Mouse (Mus musculus) thymus, adult 18-20 months (tissue): Measurements from ENCODE around the gene Acsbg2.

ENCODE experiments used
- DNase-seq, 2 experiments: peaks; one replicate each; pipeline ENCODE4 v3.0.0; 2022; ENCODE audit warnings: mixed read lengths in 2 of 2

The Acsbg2 gene

GRCm38 (mm10) chr17:56870287-56870953 is 3.8 kb downstream of the Acsbg2 start:
- DNase-seq: no peak

- no peak for DNase-seq
Measured at GRCm38 (mm10) chr17:56869481-56869977, 4.7 kb downstream of the Acsbg2 start.

- no peak for DNase-seq
Measured at GRCm38 (mm10) chr17:56866071-56866470, 8.2 kb downstream of the Acsbg2 start.

DNA sequence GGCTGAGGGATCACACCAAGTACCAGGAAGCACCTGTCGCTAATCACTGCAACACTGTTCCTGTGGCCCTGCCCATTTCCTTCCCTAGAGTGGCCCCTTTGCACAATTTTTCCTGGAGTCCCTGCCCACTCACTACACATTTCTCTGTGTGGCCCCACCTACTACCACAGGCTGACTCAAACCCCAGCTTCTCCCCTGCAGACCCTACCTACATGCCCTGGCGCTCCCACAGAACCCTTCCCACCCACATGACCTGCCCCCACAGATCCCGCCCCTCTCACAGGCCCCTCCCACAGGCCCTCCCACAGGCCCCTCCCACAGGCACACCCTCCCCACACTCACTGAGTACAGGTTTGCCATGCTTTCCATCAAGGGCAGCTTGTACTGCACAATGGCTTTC is 13.1 kb downstream of the Acsbg2 start:
- DNase-seq: no peak

DNA sequence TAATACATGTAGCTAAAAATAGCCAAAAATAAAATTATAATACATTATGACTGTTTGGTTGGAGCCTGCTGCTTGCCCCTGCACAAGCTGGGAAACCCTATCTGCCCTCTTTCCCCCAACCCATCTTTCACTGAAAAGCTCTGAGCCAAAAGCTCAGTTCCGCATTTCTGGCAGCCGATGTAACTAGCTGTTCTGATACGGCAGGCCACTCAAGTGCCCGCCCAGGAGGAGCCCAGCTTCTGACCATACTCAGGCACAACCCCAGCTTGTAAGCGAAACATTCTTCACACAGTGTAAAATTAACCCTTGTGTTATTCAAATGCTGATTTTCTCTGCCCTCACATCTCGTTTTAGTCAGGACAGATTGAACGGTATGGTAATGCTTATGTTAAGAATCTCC is 15.3 kb downstream of the Acsbg2 start:
- DNase-seq: no peak

DNA sequence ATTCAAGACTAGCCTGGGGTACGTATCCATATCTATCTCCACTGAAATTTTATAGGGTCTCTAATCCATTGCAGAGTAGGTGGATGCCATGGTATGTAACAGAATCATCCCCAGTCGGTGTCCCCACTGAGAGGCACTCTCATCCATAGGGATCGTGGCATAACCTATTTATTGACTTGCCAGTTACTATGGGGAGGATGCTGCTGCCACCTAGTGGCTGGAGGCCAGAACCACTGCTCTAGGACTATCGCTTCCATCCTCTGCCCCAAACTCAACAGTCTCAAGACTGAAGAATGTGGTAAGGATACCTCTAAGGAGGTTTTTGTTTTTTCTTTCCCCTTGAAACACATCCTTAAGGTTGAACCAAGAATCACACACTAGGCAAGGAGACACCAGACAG is 16.0 kb downstream of the Acsbg2 start:
- DNase-seq: peak; percentile 25 to 28

DNA sequence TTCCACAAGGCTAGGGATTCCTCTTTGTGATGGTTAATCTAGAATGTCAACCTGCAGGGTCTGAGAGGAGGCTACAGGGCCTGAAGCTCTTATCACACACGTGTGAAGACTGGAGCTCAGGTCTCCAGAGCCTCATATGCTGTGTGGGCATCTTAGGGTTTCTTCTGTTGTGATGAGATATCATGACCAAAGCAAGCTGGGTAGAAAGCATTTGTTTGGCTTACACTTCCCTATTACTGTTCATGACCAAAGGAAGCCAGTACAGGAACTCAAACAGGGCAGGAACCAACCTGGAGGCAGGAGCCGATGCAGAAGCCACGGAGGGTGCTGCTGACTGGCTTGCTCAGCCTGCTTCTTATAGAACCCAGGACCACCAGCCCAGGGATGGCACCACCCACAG is 18.8 kb downstream of the Acsbg2 start:
- no peak for DNase-seq

DNA sequence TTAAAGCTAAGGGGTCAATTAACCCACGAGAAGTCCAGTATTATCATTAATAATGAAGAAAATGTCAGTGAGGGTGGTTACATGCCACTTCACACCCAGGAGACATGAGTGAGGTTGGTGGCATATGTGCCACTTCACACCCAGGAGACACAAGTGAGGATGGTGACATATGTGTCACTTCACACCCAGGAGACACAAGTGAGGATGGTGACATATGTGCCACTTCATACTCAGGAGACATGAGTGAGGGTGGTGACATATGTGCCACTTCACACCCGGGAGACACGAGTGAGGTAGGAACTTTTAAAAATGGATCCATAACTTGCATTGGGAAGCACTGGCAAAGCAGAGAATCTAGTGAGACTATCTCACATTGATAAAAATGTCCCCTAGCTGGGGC is 23.1 kb downstream of the Acsbg2 start:
- DNase-seq: no peak

GRCm38 (mm10) chr17:56849710-56850109 is 24.5 kb downstream of the Acsbg2 start:
- no peak for DNase-seq

- no peak for DNase-seq
Measured at GRCm38 (mm10) chr17:56848785-56849184, 25.5 kb downstream of the Acsbg2 start.

DNA sequence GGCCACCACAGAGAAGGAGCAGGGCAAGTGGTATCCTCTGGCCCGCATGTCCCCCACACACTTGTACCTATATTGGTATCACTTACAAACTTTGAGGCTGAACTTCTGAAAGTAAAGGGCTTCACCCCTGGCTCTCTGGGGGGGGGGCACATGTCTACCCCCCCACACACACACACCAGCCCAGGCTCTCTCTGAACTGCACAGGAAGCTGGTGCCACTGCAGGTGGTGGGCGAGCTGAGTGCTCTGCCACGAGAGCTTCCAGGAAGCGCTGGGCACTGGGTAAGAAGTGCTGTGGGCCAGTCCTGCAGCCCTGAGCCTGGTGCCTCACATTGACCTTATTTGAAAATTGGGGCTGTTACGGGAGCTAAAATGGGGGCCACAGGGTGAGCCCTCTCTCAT is 30.6 kb downstream of the Acsbg2 start:
- peak; percentile 42 to 67 for DNase-seq

- DNase-seq: no peak
Measured at GRCm38 (mm10) chr17:56842173-56842572, 32.1 kb downstream of the Acsbg2 start.

DNA sequence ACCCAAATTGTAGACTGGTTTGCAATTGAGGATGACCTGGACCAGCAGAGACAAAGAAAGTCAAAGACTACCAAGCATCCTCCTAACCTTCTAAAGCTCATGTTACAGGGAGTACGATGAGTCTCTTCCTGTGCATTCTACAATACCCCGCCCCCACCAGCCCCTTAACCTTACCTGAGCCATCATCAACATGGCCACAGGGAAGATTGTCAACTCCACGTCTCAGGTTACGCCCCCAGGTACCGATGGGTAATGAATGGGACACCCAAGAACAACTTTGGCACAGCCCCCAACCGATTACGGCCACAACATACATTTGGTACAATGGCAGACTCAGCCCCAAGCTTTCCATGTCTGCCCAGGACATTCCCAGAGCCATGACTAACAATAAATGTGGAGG is 33.7 kb downstream of the Acsbg2 start:
- DNase-seq: no peak

DNA sequence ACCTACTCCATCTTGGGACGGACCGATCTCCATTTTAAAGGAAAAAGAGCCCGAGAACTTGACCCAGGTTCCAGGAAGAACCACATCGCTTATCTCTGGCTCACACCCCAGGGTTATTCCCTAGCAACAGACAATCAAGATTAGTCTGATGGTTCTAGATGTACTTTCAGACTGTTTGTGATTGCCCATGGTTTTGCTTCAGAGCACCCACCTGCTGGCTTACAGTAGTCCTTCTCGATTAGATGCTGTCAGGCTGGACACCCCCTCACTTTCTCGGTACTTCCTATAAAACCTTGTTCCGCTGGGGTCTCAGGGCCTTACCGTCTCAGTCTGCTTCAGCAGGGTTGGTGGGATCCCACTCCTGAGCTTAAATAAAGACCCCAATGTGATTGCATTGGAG is 37.9 kb downstream of the Acsbg2 start:
- DNase-seq: no peak

DNA sequence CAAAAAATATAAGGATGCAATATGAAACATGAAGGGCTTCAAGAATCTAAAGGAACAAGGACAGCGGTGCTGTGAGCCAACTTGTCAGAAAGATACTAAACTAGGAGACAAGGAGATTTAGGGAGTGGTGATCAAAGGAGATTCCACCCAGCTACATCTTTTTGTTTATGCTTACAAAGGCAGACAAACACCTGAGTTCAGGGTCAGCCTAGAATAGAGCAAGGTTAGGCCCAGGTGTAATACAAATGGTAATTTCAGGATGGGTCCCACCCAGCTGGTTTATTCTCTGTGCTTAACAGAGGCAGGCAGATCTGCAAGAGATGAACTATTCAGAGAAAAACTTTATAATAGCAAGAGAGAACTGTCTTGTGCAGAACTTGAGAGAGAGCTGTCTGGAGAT is 40.9 kb downstream of the Acsbg2 start:
- DNase-seq: no peak

DNA sequence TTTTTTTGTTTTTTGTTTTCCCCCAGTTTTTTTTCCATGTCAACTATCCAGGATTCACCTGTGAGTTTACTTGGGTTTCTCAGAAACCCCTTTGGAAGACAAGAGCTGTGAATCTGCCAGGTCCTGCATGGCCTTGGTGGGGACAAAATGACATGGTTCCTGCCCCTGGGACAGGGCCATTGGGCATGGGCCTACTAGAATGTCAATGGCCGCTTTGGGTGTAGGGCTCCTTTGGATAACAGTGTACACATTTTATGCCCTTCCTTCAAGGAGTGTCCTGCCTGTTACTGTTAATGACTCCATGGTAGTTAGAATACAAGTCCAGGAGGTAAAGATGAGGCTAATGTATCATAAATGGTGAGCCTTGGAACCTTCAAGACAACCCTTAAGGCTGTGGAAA is 41.3 kb downstream of the Acsbg2 start:
- no peak for DNase-seq

GRCm38 (mm10) chr17:56831111-56831816 is 43.0 kb downstream of the Acsbg2 start:
- peak; percentile 97 for DNase-seq

GRCm38 (mm10) chr17:56830411-56831110 is 43.7 kb downstream of the Acsbg2 start, which contains the start of gene Rfx2:
TSS of gene Rfx2 (minus strand) at chr17:56831013.
- DNase-seq: peak in 1 of 2 experiments; percentile 44

- no peak for DNase-seq
Measured at GRCm38 (mm10) chr17:56829795-56830194, 44.5 kb downstream of the Acsbg2 start.

GRCm38 (mm10) chr17:56829171-56829570 is 45.1 kb downstream of the Acsbg2 start:
- no peak for DNase-seq

DNA sequence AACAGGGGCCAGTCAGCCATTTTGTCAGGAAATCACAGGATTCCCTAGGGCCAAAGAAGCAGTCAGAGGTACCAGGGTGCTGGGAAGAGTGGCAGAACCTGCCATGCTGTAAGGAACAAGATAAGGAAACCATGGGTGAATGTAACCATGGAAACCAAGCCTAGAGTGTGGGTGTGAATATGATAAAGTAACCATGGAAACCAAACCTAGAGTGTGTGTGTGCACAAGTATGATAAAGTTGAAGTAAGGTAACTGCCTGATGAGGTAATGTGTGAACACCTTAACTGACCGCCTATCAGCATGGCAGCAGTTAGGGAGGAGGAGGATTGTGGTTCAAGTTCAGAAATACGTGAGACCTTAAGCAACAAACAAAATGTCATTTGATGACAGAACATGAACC is 47.5 kb downstream of the Acsbg2 start:
- no peak for DNase-seq

DNA sequence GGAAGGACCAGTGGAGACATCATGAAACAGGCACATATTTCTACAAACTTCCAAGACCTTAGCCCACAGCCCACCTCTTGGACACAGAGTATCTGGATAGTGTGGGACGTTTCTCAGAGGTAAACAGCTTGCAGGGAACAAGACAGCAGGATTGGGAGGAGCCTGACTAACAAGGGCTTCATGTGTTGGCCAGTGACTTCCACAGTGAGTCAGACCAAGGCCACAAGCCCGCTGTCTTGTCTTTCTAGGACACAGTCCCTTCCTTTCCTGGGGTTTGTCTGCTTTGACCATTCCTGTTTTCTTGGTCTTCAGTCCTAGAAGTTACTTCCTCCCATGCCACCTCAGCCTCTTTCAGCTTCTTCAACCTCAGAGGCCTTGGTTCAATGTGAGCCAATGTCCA is 50.9 kb downstream of the Acsbg2 start:
- DNase-seq: no peak

DNA sequence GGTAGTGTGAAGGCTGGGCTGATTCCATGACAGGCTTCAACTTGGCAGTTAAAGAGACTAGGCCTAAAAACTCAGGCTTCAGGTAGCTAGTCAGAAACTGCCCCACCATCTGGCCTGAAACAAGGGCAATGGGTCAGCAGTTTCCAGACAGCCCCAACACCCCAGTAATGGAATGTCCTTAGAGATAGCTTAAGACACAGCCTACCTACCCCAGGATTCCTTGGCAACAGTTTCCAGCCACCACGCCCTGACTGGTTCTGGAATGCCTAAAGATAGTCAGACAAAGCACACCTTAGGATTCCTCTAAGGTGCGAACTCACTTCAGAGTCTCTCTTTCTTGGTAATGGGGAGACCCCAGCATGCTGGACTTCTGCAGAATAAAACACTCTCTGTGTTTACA is 51.9 kb downstream of the Acsbg2 start:
- no peak for DNase-seq

DNA sequence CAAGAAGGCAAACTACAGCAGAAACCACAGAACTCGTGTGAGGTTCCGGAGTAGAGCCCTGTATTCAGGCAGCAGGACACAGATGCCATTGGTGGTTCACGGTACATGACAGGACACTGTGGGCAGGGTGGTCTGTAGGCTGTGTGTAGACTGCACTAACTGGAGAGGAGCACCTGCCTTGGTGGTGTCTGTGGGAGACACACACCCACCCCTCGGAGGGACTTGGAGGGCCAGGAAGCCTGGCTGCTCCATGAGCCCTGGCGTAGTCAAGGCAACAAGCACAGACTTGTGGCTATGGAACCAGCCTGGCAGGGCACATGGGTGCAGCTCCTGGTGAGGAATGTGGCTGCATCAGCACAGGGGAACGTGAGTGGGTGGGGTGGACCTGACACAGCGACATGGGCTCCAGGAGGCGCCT is 54.5 kb downstream of the Acsbg2 start:
- DNase-seq: peak; percentile 30 to 61
